Mouse (Mus musculus) embryonic facial prominence, embryonic 12.5 days (tissue): ENCODE data around the gene Fbrs. TPM values are rescaled to one million over a fixed set of nuclear protein-coding genes. Genes with fewer than 3 reads are reported as not detected.
"Not testable (repeated sequence)": the region's sequence is repeated elsewhere in the genome, so short reads cannot be mapped to it uniquely, and the experiment has no call there.

ENCODE experiments used
- ATAC-seq: fragments of 200-750 bp; cut with Nextera tagmentation; 2 replicates; pipeline ENCODE4 v1.8.0; 2017; ENCODE audit not compliant: insufficient number of reproducible peaks, insufficient read depth, low FRiP score, low TSS enrichment
- H3K27ac ChIP-seq: fragments of 300-500 bp; sonication (generic); 2 replicates; pipeline ENCODE4 v1.5.1; 2016; ENCODE audit warnings: mild to moderate bottlenecking
- H3K27me3 ChIP-seq: fragments of 300-500 bp; sonication (generic); 2 replicates; pipeline ENCODE4 v1.6.1; 2016; ENCODE audit warnings: mild to moderate bottlenecking, moderate library complexity
- H3K36me3 ChIP-seq: fragments of 300-500 bp; sonication (generic); 2 replicates; pipeline ENCODE4 v1.6.1; 2016; ENCODE audit warnings: mild to moderate bottlenecking
- H3K4me1 ChIP-seq: fragments of 300-500 bp; sonication (generic); 2 replicates; pipeline ENCODE4 v1.6.1; 2016
- H3K4me2 ChIP-seq: fragments of 300-500 bp; sonication (generic); replicated peaks from 2 replicates; pipeline ENCODE4 v1.6.1; 2016; ENCODE audit warnings: mild to moderate bottlenecking, moderate library complexity
- H3K4me3 ChIP-seq: fragments of 300-500 bp; sonication (generic); 2 replicates; pipeline ENCODE4 v1.5.1; 2016; ENCODE audit warnings: mild to moderate bottlenecking
- H3K9ac ChIP-seq: fragments of 300-500 bp; sonication (generic); 2 replicates; pipeline ENCODE4 v1.6.1; 2016; ENCODE audit warnings: mild to moderate bottlenecking, moderate library complexity
- H3K9me3 ChIP-seq: fragments of 300-500 bp; sonication (generic); 2 replicates; pipeline ENCODE4 v1.6.1; 2016; ENCODE audit warnings: mild to moderate bottlenecking, moderate library complexity
- WGBS: fragments of 180-500 bp; shearing (Covaris S2); methylation state at CpG from one replicate; pipeline ENCODE4 v1.1.7; 2016; 5-methylcytosine and 5-hydroxymethylcytosine counted together
- polyA plus RNA-seq: library from polyadenylated mRNA; unstranded; fragments of >200 nt; fragmentation: Nextera tagmentation; extraction: Ambion mirVana; gene quantifications from 2 replicates; pipeline ENCODE4 v1.2.1, GENCODE M21; 2016

The Fbrs gene
- polyA plus RNA-seq: 14.6 and 14.8 TPM in 2 replicates

- Histone ChIP-seq H3K4me3 (peak within 1 kb of the TSS; percentile 96), H3K9me3 (no peaks in the 10 kb centered on the region), H3K27ac (peak within 1 kb of the TSS; percentile 96), H3K9ac (peak within 1 kb of the TSS; percentile 98), H3K36me3 (peaks cover 56% of the 10 kb centered on the region), H3K4me1 (peaks cover 19% of the 10 kb centered on the region), H3K27me3 (no peaks in the 10 kb centered on the region), H3K4me2 (peak within 1 kb of the TSS; percentile 98)
- WGBS: under 1% methylated on average over 61 of the region's 62 CpGs
- ATAC-seq: peak; percentile 85
Measured at GRCm38 (mm10) chr7:127478635-127479317, at the start of gene Fbrs. Fbrs (plus strand) TSS chr7:127479199.

- Histone ChIP-seq H3K4me2 (no peak overlapping the region), H3K9ac (no peak overlapping the region)
- WGBS: 91% methylated on average over 4 of the region's 4 CpGs
Measured at GRCm38 (mm10) chr7:127435206-127435605, 43.8 kb upstream of the Fbrs start.

GRCm38 (mm10) chr7:127437724-127438123, 41.3 kb upstream of the Fbrs start:
- H3K27ac ChIP-seq: no peak overlapping the region
- no peak overlapping the region for H3K9ac ChIP-seq
- no peaks in the 10 kb centered on the region for H3K27me3 ChIP-seq
- WGBS: 85% methylated on average over 3 of the region's 3 CpGs
- 0 out of 2 replicates have a peak, but pooled peaks cover 8% of the 10 kb centered on the region for H3K9me3 ChIP-seq
- H3K4me2 ChIP-seq: no peak overlapping the region
- ATAC-seq: no peak
- H3K4me1 ChIP-seq: no peaks in the 10 kb centered on the region
- H3K36me3 ChIP-seq: peaks cover 15% of the 10 kb centered on the region
- no peak overlapping the region for H3K4me3 ChIP-seq

More at GRCm38 (mm10) chr7:127435206-127435605, 43.8 kb upstream of the Fbrs start:
- Histone ChIP-seq H3K4me3 (no peak overlapping the region), H3K4me1 (no peaks in the 10 kb centered on the region), H3K36me3 (0 out of 2 replicates have a peak, but pooled peaks cover 2% of the 10 kb centered on the region), H3K27ac (no peak overlapping the region), H3K9me3 (0 out of 2 replicates have a peak, but pooled peaks cover 8% of the 10 kb centered on the region), H3K27me3 (no peaks in the 10 kb centered on the region)
- ATAC-seq: no peak

- Histone ChIP-seq H3K4me1 (peaks cover 2% of the 10 kb centered on the region; the same call in 1 of the 2 replicates), H3K4me3 (no peak overlapping the region), H3K27me3 (no peaks in the 10 kb centered on the region), H3K36me3 (peaks cover 47% of the 10 kb centered on the region), H3K9me3 (no peaks in the 10 kb centered on the region), H3K4me2 (no peak overlapping the region), H3K9ac (no peak overlapping the region), H3K27ac (no peak overlapping the region)
- WGBS: 91% methylated on average over 20 of the region's 20 CpGs
- no peak for ATAC-seq
Measured at GRCm38 (mm10) chr7:127443976-127444375, 35.0 kb upstream of the Fbrs start.

GRCm38 (mm10) chr7:127448521-127449300, 30.3 kb upstream of the Fbrs start, which contains the start of gene Zfp689:
Zfp689 (minus strand) TSS chr7:127449158.
- WGBS: under 1% methylated on average over 54 of the region's 54 CpGs
- peaks cover 35% of the 10 kb centered on the region for H3K36me3 ChIP-seq

GRCm38 (mm10) chr7:127449966-127450365, 29.0 kb upstream of the Fbrs start:
- ATAC-seq: no peak
- peak overlapping the region; percentile 70 for H3K4me3 ChIP-seq
- peaks cover 31% of the 10 kb centered on the region for H3K36me3 ChIP-seq
- peaks cover 30% of the 10 kb centered on the region for H3K4me1 ChIP-seq
- 0 out of 2 replicates have a peak overlapping the region, but pooled peaks have one; percentile 93 for H3K27ac ChIP-seq
- no peaks in the 10 kb centered on the region for H3K9me3 ChIP-seq
- H3K27me3 ChIP-seq: no peaks in the 10 kb centered on the region
- H3K4me2 ChIP-seq: peak overlapping the region; percentile 81
- 88% methylated on average over 7 of the region's 7 CpGs for WGBS
- peak overlapping the region; percentile 56 for H3K9ac ChIP-seq

More at GRCm38 (mm10) chr7:127448521-127449300, 30.3 kb upstream of the Fbrs start, which contains the start of gene Zfp689:
- peak within 1 kb of the TSS; percentile 70 for H3K4me3 ChIP-seq
- peaks cover 30% of the 10 kb centered on the region for H3K4me1 ChIP-seq
- peak within 1 kb of the TSS; percentile 93 for H3K27ac ChIP-seq
- ATAC-seq: peak; percentile 87
- no peaks in the 10 kb centered on the region for H3K9me3 ChIP-seq
- peak within 1 kb of the TSS; percentile 85 for H3K9ac ChIP-seq
- no peaks in the 10 kb centered on the region for H3K27me3 ChIP-seq
- H3K4me2 ChIP-seq: peak within 1 kb of the TSS; percentile 81

GRCm38 (mm10) chr7:127453056-127453455, 25.9 kb upstream of the Fbrs start:
- Histone ChIP-seq H3K9me3 (no peaks in the 10 kb centered on the region), H3K9ac (no peak overlapping the region), H3K27me3 (no peaks in the 10 kb centered on the region), H3K4me1 (peaks cover 28% of the 10 kb centered on the region), H3K4me3 (no peak overlapping the region), H3K36me3 (peaks cover 37% of the 10 kb centered on the region), H3K27ac (no peak overlapping the region), H3K4me2 (no peak overlapping the region)
- 94% methylated on average over 2 of the region's 2 CpGs for WGBS
- no peak for ATAC-seq

- Histone ChIP-seq H3K4me1 (peaks cover 25% of the 10 kb centered on the region), H3K36me3 (peaks cover 44% of the 10 kb centered on the region), H3K4me3 (no peak overlapping the region), H3K4me2 (no peak overlapping the region), H3K27me3 (no peaks in the 10 kb centered on the region), H3K9ac (no peak overlapping the region), H3K9me3 (no peaks in the 10 kb centered on the region), H3K27ac (no peak overlapping the region)
- ATAC-seq: no peak
- 93% methylated on average over 7 of the region's 7 CpGs for WGBS
Measured at GRCm38 (mm10) chr7:127454905-127455304, 24.1 kb upstream of the Fbrs start.

- H3K4me2 ChIP-seq, ATAC-seq, H3K4me1 ChIP-seq, H3K27ac ChIP-seq, H3K9me3 ChIP-seq, H3K9ac ChIP-seq, H3K27me3 ChIP-seq, H3K4me3 ChIP-seq: not testable (repeated sequence)
- 83% methylated on average over 3 of the region's 3 CpGs for WGBS
- peaks cover 54% of the 10 kb centered on the region for H3K36me3 ChIP-seq
Measured at GRCm38 (mm10) chr7:127458371-127459122, 20.5 kb upstream of the Fbrs start.

- H3K9ac ChIP-seq, ATAC-seq: not testable (repeated sequence)
Measured at GRCm38 (mm10) chr7:127459311-127459710, 19.7 kb upstream of the Fbrs start, which contains the start of gene Prr14. Prr14 (plus strand) TSS chr7:127459611.

GRCm38 (mm10) chr7:127465191-127465590, 13.8 kb upstream of the Fbrs start:
- no peaks in the 10 kb centered on the region for H3K9me3 ChIP-seq
- H3K27ac ChIP-seq: no peak overlapping the region
- peaks cover 6% of the 10 kb centered on the region; the same call in 1 of the 2 replicates for H3K4me1 ChIP-seq
- no peaks in the 10 kb centered on the region for H3K27me3 ChIP-seq
- peaks cover 50% of the 10 kb centered on the region for H3K36me3 ChIP-seq
- ATAC-seq: no peak
- no peak overlapping the region for H3K4me2 ChIP-seq
- WGBS: 87% methylated on average over 3 of the region's 3 CpGs
- H3K4me3 ChIP-seq: no peak overlapping the region
- H3K9ac ChIP-seq: no peak overlapping the region

More at GRCm38 (mm10) chr7:127459311-127459710, 19.7 kb upstream of the Fbrs start, which contains the start of gene Prr14:
- H3K4me3 ChIP-seq, H3K27ac ChIP-seq, H3K27me3 ChIP-seq, H3K4me1 ChIP-seq, H3K4me2 ChIP-seq, H3K9me3 ChIP-seq: not testable (repeated sequence)
- 96% methylated on average over 8 of the region's 8 CpGs for WGBS
- peaks cover 51% of the 10 kb centered on the region for H3K36me3 ChIP-seq
